Mouse (Mus musculus): ENCODE data around the gene Olfr209. TPM values are rescaled to one million over a fixed set of nuclear protein-coding genes. Genes with fewer than 3 reads are reported as not detected.
"Not testable (repeated sequence)": the region's sequence is repeated elsewhere in the genome, so short reads cannot be mapped to it uniquely, and the experiment has no call there.

Olfr209 gene
- polyA plus RNA-seq, 1 experiment from 2014 or later: not detected

- H3K9me3 ChIP-seq (replicated peaks); H3K4me2 ChIP-seq (replicated peaks); H3K27me3 ChIP-seq; H3K4me1 ChIP-seq; ATAC-seq (ENCODE audit: insufficient number of reproducible peaks, low FRiP score, low TSS enrichment, low read depth); H3K4me3 ChIP-seq (replicated peaks); H3K27ac ChIP-seq (replicated peaks); H3K36me3 ChIP-seq; H3K9ac ChIP-seq: not testable (repeated sequence)
- 53% methylated on average over 1 of the region's 1 CpGs for WGBS
These were observed 40.5 kb downstream of the Olfr209 start for GRCm38 (mm10) chr16:59323262-59323661.

- no peak within 1 kb of the TSS for H3K4me2 ChIP-seq (replicated peaks)
- no peaks in the 10 kb centered on the region for H3K27me3 ChIP-seq
- no peak within 1 kb of the TSS for H3K4me3 ChIP-seq (replicated peaks)
- no peak for ATAC-seq (ENCODE audit: insufficient number of reproducible peaks, low FRiP score, low TSS enrichment, low read depth)
- H3K27ac ChIP-seq (replicated peaks): no peak within 1 kb of the TSS
- no peak within 1 kb of the TSS for H3K9ac ChIP-seq
- H3K36me3 ChIP-seq: no peaks in the 10 kb centered on the region
- H3K9me3 ChIP-seq (replicated peaks): no peaks in the 10 kb centered on the region
- no peaks in the 10 kb centered on the region for H3K4me1 ChIP-seq
These were observed 45.6 kb downstream of the Olfr209 start, which contains the start of gene Olfr204 for GRCm38 (mm10) chr16:59318148-59318547. Gene Olfr204 (minus strand): TSS chr16:59318248.

Other genes starting within 250 kb of the Olfr209 start
- gene Olfr194, start 242.9 kb downstream of the Olfr209 start, polyA plus RNA-seq (2015; fragmentation: Nextera tagmentation; extraction: Ambion mirVana): not detected in 2 replicates
- not detected in 2 replicates for gene Olfr195, start 216.9 kb downstream of the Olfr209 start, polyA plus RNA-seq (2015; fragmentation: Nextera tagmentation; extraction: Ambion mirVana)
- 0.17 TPM in 1 of 2 replicates, not detected in the other for gene Olfr196, start 193.5 kb downstream of the Olfr209 start, polyA plus RNA-seq (2015; fragmentation: Nextera tagmentation; extraction: Ambion mirVana)
- gene Olfr198, start 160.5 kb downstream of the Olfr209 start, polyA plus RNA-seq (2015; fragmentation: Nextera tagmentation; extraction: Ambion mirVana): not detected in 2 replicates
- gene Olfr199, start 144.2 kb downstream of the Olfr209 start, polyA plus RNA-seq (2015; fragmentation: Nextera tagmentation; extraction: Ambion mirVana): not detected in 2 replicates
- not detected in 2 replicates for gene Olfr201, start 91.4 kb downstream of the Olfr209 start, polyA plus RNA-seq (2015; fragmentation: Nextera tagmentation; extraction: Ambion mirVana)
- gene Olfr202, start 77.2 kb downstream of the Olfr209 start, polyA plus RNA-seq (2015; fragmentation: Nextera tagmentation; extraction: Ambion mirVana): 0.18 and 0.36 TPM in 2 replicates
- not detected in 2 replicates for gene Olfr203, start 65.1 kb downstream of the Olfr209 start, polyA plus RNA-seq (2015; fragmentation: Nextera tagmentation; extraction: Ambion mirVana)
- not detected in 2 replicates for gene Olfr204, start 45.7 kb downstream of the Olfr209 start, polyA plus RNA-seq (2015; fragmentation: Nextera tagmentation; extraction: Ambion mirVana)
- gene Olfr205, start 32.9 kb downstream of the Olfr209 start, polyA plus RNA-seq (2015; fragmentation: Nextera tagmentation; extraction: Ambion mirVana): 0.27 TPM in 1 of 2 replicates, not detected in the other
- gene Olfr206, start 14.7 kb downstream of the Olfr209 start, polyA plus RNA-seq (2015; fragmentation: Nextera tagmentation; extraction: Ambion mirVana): 0.21 TPM in 1 of 2 replicates, not detected in the other
- gene Gabrr3, start 43.3 kb upstream of the Olfr209 start, polyA plus RNA-seq (2015; fragmentation: Nextera tagmentation; extraction: Ambion mirVana): 0.04 and 0.05 TPM in 2 replicates
- gene Riox2, start 107.8 kb upstream of the Olfr209 start, polyA plus RNA-seq (2015; fragmentation: Nextera tagmentation; extraction: Ambion mirVana): 30.8 and 36.2 TPM in 2 replicates
- 11.4 and 12.7 TPM in 2 replicates for gene Crybg3, start 237.0 kb upstream of the Olfr209 start, polyA plus RNA-seq (2015; fragmentation: Nextera tagmentation; extraction: Ambion mirVana)